Mouse (Mus musculus): Measurements from ENCODE around the gene Nr6a1. TPM values are rescaled to one million over a fixed set of nuclear protein-coding genes. Genes with fewer than 3 reads are reported as not detected.

The Nr6a1 gene
- polyA plus RNA-seq, 1 experiment from 2014 or later, result 2.3 TPM

DNA sequence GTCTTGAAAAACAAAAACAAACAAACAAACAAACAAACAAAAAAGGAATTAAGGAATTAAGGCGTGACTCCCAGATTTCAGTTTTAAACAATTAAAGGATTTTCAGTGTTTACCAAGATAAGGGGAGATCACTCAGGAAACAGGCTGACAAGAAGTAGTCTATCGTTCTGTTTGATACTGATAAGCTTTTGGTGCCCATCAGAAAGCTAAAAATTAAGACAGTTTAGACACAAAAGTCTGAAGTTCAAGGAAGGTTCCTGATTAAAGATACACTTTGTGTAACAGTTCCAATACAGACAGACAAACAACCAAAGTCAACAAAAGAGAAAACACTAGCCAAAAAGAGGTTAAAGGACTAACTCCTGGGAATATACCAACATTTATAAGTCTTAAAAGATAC is 152.6 kb downstream of the Nr6a1 start:
- no peak overlapping the region for H3K4me2 ChIP-seq
- no peak overlapping the region for H3K9ac ChIP-seq (replicated peaks)
- no peak for ATAC-seq (ENCODE audit: low FRiP score)
- H3K27me3 ChIP-seq (replicated peaks), result no peaks in the 10 kb centered on the region
- H3K4me3 ChIP-seq (replicated peaks), result no peak overlapping the region
- H3K36me3 ChIP-seq, result no peaks in the 10 kb centered on the region
- no peaks in the 10 kb centered on the region for H3K9me3 ChIP-seq (replicated peaks)
- H3K4me1 ChIP-seq, result no peaks in the 10 kb centered on the region
- H3K27ac ChIP-seq (replicated peaks), result no peak overlapping the region
- 94% methylated on average over 2 of the region's 2 CpGs for WGBS

DNA sequence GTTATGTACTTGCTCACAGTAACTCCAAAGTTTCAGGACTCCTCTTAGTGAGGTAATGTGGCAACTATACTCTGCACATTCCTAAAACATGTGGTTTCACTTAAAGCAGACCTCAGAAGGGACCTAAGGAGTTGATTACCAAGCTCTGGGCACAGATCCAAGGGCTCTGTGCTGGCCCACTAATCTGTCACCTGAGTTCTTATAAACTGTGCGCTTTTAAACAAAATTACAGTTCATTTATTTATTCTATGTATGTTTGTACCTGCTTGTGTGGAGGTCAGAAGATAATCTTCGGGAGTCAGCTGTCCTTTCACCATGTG is 156.1 kb downstream of the Nr6a1 start:
- Histone ChIP-seq H3K4me3 (replicated peaks) (no peak overlapping the region), H3K4me2 (no peak overlapping the region), H3K4me1 (no peaks in the 10 kb centered on the region), H3K9me3 (replicated peaks) (no peaks in the 10 kb centered on the region), H3K27me3 (replicated peaks) (no peaks in the 10 kb centered on the region), H3K9ac (replicated peaks) (no peak overlapping the region), H3K36me3 (no peaks in the 10 kb centered on the region), H3K27ac (replicated peaks) (no peak overlapping the region)
- 82% methylated on average over 2 of the region's 2 CpGs for WGBS
- no peak for ATAC-seq (ENCODE audit: low FRiP score)

- H3K4me1 ChIP-seq, result no peaks in the 10 kb centered on the region
- ATAC-seq (ENCODE audit: low FRiP score), result no peak
- no peak overlapping the region for H3K4me2 ChIP-seq
- H3K27me3 ChIP-seq (replicated peaks), result no peaks in the 10 kb centered on the region
- no peak overlapping the region for H3K9ac ChIP-seq (replicated peaks)
- no peaks in the 10 kb centered on the region for H3K36me3 ChIP-seq
- H3K4me3 ChIP-seq (replicated peaks), result no peak overlapping the region
- H3K27ac ChIP-seq (replicated peaks), result no peak overlapping the region
- WGBS, result 88% methylated on average over 5 of the region's 5 CpGs
- no peaks in the 10 kb centered on the region for H3K9me3 ChIP-seq (replicated peaks)
Observed at GRCm38 (mm10) chr2:38770772-38771477, 156.6 kb downstream of the Nr6a1 start.

DNA sequence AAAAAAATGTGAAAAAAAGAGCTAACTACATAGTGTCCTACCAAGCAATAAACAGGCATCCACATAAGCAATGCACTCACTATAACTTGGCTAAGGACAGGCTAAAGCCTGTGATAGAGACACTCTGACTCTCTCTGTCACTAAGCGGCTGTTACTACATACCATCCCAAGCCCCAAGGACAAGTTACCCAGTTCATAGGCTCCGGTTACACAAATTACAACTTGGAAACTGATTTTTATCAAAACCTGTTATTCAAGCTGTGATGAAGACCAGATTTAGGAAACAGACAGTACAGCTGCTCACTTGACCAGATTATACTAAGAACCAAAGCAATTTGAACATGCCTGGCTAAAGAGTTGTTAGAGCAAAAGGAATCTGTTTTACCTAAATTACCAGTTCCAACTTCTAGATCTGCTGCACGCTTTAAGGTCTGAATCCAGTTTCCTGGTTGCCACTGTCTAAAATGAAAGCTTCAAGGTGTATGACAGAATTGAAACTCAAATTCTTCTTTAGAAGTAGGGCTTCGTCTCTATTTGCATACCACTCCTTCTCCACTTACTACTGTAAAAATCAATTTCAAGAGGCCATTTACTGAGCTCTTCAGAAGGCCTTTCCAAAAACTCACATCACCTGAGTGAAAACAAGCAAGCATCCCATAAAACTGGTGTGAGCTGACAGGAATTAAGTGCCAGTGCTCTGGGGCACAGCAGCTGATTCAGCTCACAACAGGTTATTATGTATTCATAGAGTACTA is 160.1 kb downstream of the Nr6a1 start:
- Histone ChIP-seq H3K9ac (replicated peaks) (no peak overlapping the region), H3K9me3 (replicated peaks) (no peaks in the 10 kb centered on the region), H3K4me2 (no peak overlapping the region), H3K4me1 (no peaks in the 10 kb centered on the region), H3K27ac (replicated peaks) (no peak overlapping the region), H3K36me3 (no peaks in the 10 kb centered on the region), H3K4me3 (replicated peaks) (no peak overlapping the region), H3K27me3 (replicated peaks) (no peaks in the 10 kb centered on the region)
- no peak for ATAC-seq (ENCODE audit: low FRiP score)
- 87% methylated on average over 4 of the region's 4 CpGs for WGBS

GRCm38 (mm10) chr2:38739847-38740246 is 187.6 kb downstream of the Nr6a1 start:
- no peak overlapping the region for H3K27ac ChIP-seq (replicated peaks)
- 87% methylated on average over 3 of the region's 3 CpGs for WGBS
- ATAC-seq (ENCODE audit: low FRiP score), result no peak
- H3K4me3 ChIP-seq (replicated peaks), result no peak overlapping the region
- no peak overlapping the region for H3K9ac ChIP-seq (replicated peaks)
- H3K9me3 ChIP-seq (replicated peaks), result no peaks in the 10 kb centered on the region
- H3K4me1 ChIP-seq, result no peaks in the 10 kb centered on the region
- H3K27me3 ChIP-seq (replicated peaks), result no peaks in the 10 kb centered on the region
- H3K4me2 ChIP-seq, result no peak overlapping the region
- peaks cover 19% of the 10 kb centered on the region; the same call in 1 of the 2 replicates for H3K36me3 ChIP-seq

DNA sequence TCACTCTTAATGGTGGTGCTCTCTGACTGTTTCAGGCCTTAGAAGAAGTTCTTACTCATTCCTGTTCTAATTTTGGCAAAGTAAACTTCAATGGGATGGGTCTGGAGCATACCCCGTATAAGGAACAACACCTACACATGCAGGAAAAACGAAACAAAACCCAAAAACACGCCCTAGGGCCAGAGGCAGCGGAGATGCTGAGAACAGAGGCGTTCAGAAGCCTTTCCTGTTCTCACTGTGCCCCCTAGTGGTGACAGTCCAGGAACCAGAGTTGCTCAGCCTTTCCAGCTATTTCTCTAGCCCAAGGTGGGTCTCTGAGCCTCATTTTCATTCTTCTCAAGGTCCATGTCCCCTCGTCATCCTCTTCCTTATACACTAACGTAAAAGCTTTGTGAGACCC is 188.1 kb downstream of the Nr6a1 start:
- no peaks in the 10 kb centered on the region for H3K9me3 ChIP-seq (replicated peaks)
- no peak overlapping the region for H3K4me3 ChIP-seq (replicated peaks)
- peak; percentile 80 for ATAC-seq (ENCODE audit: low FRiP score)
- H3K4me2 ChIP-seq, result no peak overlapping the region
- H3K27ac ChIP-seq (replicated peaks), result no peak overlapping the region
- H3K36me3 ChIP-seq, result peaks cover 19% of the 10 kb centered on the region; the same call in 1 of the 2 replicates
- 29% methylated on average over 7 of the region's 7 CpGs for WGBS
- H3K9ac ChIP-seq (replicated peaks), result no peak overlapping the region
- no peaks in the 10 kb centered on the region for H3K27me3 ChIP-seq (replicated peaks)
- no peaks in the 10 kb centered on the region for H3K4me1 ChIP-seq

GRCm38 (mm10) chr2:38738601-38739301 is 188.7 kb downstream of the Nr6a1 start:
- no peak overlapping the region for H3K27ac ChIP-seq (replicated peaks)
- H3K4me3 ChIP-seq (replicated peaks), result no peak overlapping the region
- no peaks in the 10 kb centered on the region for H3K27me3 ChIP-seq (replicated peaks)
- H3K36me3 ChIP-seq, result peaks cover 19% of the 10 kb centered on the region; the same call in 1 of the 2 replicates
- WGBS, result 88% methylated on average over 14 of the region's 14 CpGs
- no peak overlapping the region for H3K4me2 ChIP-seq
- H3K4me1 ChIP-seq, result no peaks in the 10 kb centered on the region
- no peaks in the 10 kb centered on the region for H3K9me3 ChIP-seq (replicated peaks)
- no peak for ATAC-seq (ENCODE audit: low FRiP score)
- H3K9ac ChIP-seq (replicated peaks), result no peak overlapping the region

GRCm38 (mm10) chr2:38735740-38736139 is 191.7 kb downstream of the Nr6a1 start:
- Histone ChIP-seq H3K4me2 (no peak overlapping the region), H3K9me3 (replicated peaks) (no peaks in the 10 kb centered on the region), H3K27ac (replicated peaks) (no peak overlapping the region), H3K36me3 (peaks cover 11% of the 10 kb centered on the region; the same call in 1 of the 2 replicates), H3K9ac (replicated peaks) (no peak overlapping the region), H3K27me3 (replicated peaks) (no peaks in the 10 kb centered on the region), H3K4me1 (no peaks in the 10 kb centered on the region), H3K4me3 (replicated peaks) (no peak overlapping the region)
- ATAC-seq (ENCODE audit: low FRiP score), result no peak

DNA sequence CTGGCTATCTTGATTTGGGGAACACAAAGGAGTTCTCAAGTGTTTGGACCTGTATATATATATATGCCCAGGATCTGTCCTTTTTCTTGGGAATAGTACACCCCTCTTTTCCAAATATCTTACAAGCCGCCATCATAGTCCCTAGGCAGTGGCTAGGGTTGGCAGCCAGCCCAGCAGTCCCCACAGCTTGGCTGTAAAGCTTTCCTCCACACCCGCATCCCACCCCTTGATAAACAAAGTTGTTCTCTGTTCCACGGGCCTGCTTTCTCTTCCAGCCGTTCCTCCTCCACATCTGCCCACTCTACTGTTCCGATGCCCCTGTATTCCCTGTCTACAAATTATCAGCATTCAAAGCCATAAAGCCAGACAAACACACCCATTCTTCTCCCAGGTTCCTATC is 192.8 kb downstream of the Nr6a1 start:
- Histone ChIP-seq H3K9me3 (replicated peaks) (no peaks in the 10 kb centered on the region), H3K27ac (replicated peaks) (no peak overlapping the region), H3K4me2 (no peak overlapping the region), H3K27me3 (replicated peaks) (no peaks in the 10 kb centered on the region), H3K36me3 (peaks cover 18% of the 10 kb centered on the region), H3K9ac (replicated peaks) (no peak overlapping the region), H3K4me1 (no peaks in the 10 kb centered on the region), H3K4me3 (replicated peaks) (no peak overlapping the region)
- 44% methylated on average over 5 of the region's 5 CpGs for WGBS
- ATAC-seq (ENCODE audit: low FRiP score), result no peak

DNA sequence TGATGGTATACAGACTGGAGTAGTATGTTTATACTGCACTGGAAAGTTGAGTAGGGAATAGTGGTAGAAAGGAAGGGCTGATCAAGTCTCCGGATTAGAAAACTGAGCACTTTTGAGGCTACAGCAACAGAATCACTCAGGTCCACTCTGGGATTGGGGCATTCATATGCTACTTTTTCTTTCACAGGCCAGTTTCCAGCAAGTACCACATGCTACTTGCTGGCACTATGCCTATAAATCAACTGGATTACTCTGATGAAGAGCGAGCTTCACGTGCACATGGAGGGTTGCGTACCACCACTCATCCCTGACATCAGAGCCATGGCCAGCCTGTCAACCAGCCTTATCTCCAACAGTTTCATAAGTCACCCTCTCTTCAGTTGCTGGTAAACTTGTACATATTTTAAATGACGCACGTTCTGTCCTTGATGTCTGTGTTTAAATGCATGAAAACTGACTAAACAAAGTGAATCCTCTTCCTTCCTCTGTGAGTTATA is 197.1 kb downstream of the Nr6a1 start:
- WGBS, result 92% methylated on average over 6 of the region's 6 CpGs
- Histone ChIP-seq H3K4me1 (no peaks in the 10 kb centered on the region), H3K4me2 (no peak overlapping the region), H3K36me3 (peaks cover 11% of the 10 kb centered on the region), H3K27me3 (replicated peaks) (no peaks in the 10 kb centered on the region), H3K4me3 (replicated peaks) (no peak overlapping the region), H3K9ac (replicated peaks) (no peak overlapping the region), H3K27ac (replicated peaks) (no peak overlapping the region), H3K9me3 (replicated peaks) (no peaks in the 10 kb centered on the region)
- no peak for ATAC-seq (ENCODE audit: low FRiP score)

DNA sequence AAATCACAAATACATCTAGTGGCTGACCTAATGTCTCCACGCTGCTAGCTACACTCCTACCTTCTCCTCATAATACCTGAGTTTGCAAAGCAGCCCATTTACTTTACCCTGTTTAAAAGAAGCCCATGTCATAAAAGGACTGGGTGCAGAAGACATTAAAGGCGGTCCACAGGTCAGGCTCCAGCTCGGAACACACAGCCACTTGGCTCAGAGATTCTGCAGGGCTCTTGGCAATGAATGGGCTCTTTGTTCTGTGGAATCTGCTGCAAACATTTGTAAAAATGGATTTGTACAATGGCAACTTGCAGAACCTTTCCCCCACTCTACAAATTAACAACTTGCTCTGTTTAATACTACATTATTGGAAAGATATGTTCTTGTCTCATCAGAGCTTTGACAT is 202.1 kb downstream of the Nr6a1 start:
- 41% methylated on average over 3 of the region's 3 CpGs for WGBS
- Histone ChIP-seq H3K4me3 (replicated peaks) (no peak overlapping the region), H3K27ac (replicated peaks) (no peak overlapping the region), H3K36me3 (peaks cover 11% of the 10 kb centered on the region), H3K9ac (replicated peaks) (no peak overlapping the region), H3K4me2 (no peak overlapping the region), H3K27me3 (replicated peaks) (no peaks in the 10 kb centered on the region), H3K4me1 (no peaks in the 10 kb centered on the region), H3K9me3 (replicated peaks) (no peaks in the 10 kb centered on the region)
- ATAC-seq (ENCODE audit: low FRiP score), result no peak

GRCm38 (mm10) chr2:38723378-38723777 is 204.1 kb downstream of the Nr6a1 start:
- Histone ChIP-seq H3K27me3 (replicated peaks) (no peaks in the 10 kb centered on the region), H3K9me3 (replicated peaks) (no peaks in the 10 kb centered on the region), H3K9ac (replicated peaks) (no peak overlapping the region), H3K36me3 (peaks cover 3% of the 10 kb centered on the region; the same call in 1 of the 2 replicates), H3K4me2 (no peak overlapping the region), H3K4me3 (replicated peaks) (no peak overlapping the region), H3K4me1 (no peaks in the 10 kb centered on the region), H3K27ac (replicated peaks) (no peak overlapping the region)
- ATAC-seq (ENCODE audit: low FRiP score), result no peak
- 77% methylated on average over 4 of the region's 4 CpGs for WGBS

Data from neural tube, embryonic 15.5 days (tissue).